Mouse (Mus musculus) forebrain, embryonic 16.5 days (tissue): ENCODE data around the gene Thumpd1. TPM values are rescaled to one million over a fixed set of nuclear protein-coding genes. Genes with fewer than 3 reads are reported as not detected.
"Not testable (repeated sequence)": the region's sequence is repeated elsewhere in the genome, so short reads cannot be mapped to it uniquely, and the experiment has no call there.

Source experiments
- ATAC-seq: fragments of 200-750 bp; cut with Nextera tagmentation; 2 replicates; pipeline ENCODE4 v1.8.0; 2017; ENCODE audit warnings: mild to moderate bottlenecking, moderate library complexity
- H3K27ac ChIP-seq: fragments of 300-500 bp; sonication (generic); 2 replicates; pipeline ENCODE4 v1.5.1; 2014; ENCODE audit warnings: low read length, control low read depth
- H3K27me3 ChIP-seq: fragments of 300-500 bp; sonication (generic); replicated peaks from 2 replicates; pipeline ENCODE4 v1.6.1; 2014; ENCODE audit warnings: low read length; ENCODE audit not compliant: control insufficient read depth, insufficient read depth
- H3K36me3 ChIP-seq: fragments of 300-500 bp; sonication (generic); 2 replicates; pipeline ENCODE4 v1.6.1; 2014; ENCODE audit not compliant: control insufficient read depth, insufficient read depth
- H3K4me1 ChIP-seq: fragments of 300-500 bp; sonication (generic); replicated peaks from 2 replicates; pipeline ENCODE4 v1.6.1; 2014; ENCODE audit warnings: low read length; ENCODE audit not compliant: control insufficient read depth, insufficient read depth
- H3K4me2 ChIP-seq: fragments of 300-500 bp; sonication (generic); 2 replicates; pipeline ENCODE4 v1.6.1; 2014; ENCODE audit warnings: mild to moderate bottlenecking, low read length, control low read depth
- H3K4me3 ChIP-seq: fragments of 300-500 bp; sonication (generic); replicated peaks from 2 replicates; pipeline ENCODE4 v1.5.1; 2014; ENCODE audit warnings: mild to moderate bottlenecking, low read length, control low read depth
- H3K9ac ChIP-seq: fragments of 300-500 bp; sonication (generic); replicated peaks from 2 replicates; pipeline ENCODE4 v1.6.1; 2014; ENCODE audit warnings: low read depth, low read length, control low read depth
- H3K9me3 ChIP-seq: fragments of 300-500 bp; sonication (generic); 2 replicates; pipeline ENCODE4 v1.6.1; 2016; ENCODE audit warnings: low read length; ENCODE audit not compliant: control insufficient read depth
- WGBS: fragments of 180-500 bp; shearing (Covaris S2); extraction: QIAGEN DNeasy Blood & Tissue Kit; methylation state at CpG from one replicate; pipeline ENCODE4 v1.1.7; 2014; 5-methylcytosine and 5-hydroxymethylcytosine counted together
- polyA plus RNA-seq: library from polyadenylated mRNA; unstranded; fragments of >200 nt; fragmentation: Nextera tagmentation; extraction: Ambion mirVana; gene quantifications from 2 replicates; pipeline ENCODE4 v1.2.1, GENCODE M21; 2015

Thumpd1 gene
- polyA plus RNA-seq, 1 experiment from 2014 or later, result 96.6 TPM

DNA sequence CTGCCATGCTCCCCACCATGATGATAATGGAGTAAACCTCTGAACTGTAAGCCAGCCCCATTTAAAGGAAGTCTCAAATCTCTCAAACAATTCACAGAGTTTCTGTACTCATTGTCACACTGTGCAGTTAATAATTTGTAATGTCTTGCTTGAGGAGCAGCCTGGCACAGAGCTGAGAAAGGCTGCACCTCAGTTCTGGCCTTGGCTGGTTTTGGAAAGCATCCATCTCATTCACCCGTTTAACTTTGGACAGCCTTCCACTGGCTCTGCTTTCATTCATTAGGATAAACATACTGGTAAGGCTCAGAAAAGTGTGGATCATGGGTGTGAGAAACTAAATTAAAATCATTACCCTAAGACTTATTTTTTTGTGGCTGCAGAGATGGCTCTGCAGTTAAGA is 25.3 kb upstream of the Thumpd1 start:
- no peak overlapping the region for H3K4me3 ChIP-seq
- no peaks in the 10 kb centered on the region for H3K36me3 ChIP-seq
- H3K27ac ChIP-seq, result no peak overlapping the region
- H3K9me3 ChIP-seq, result no peaks in the 10 kb centered on the region
- H3K27me3 ChIP-seq, result no peaks in the 10 kb centered on the region
- 0 out of 2 replicates have a peak, but pooled peaks cover 3% of the 10 kb centered on the region for H3K4me1 ChIP-seq
- no peak overlapping the region for H3K9ac ChIP-seq
- WGBS, result 48% methylated on average over 1 of the region's 1 CpGs
- H3K4me2 ChIP-seq, result no peak overlapping the region
- no peak for ATAC-seq

DNA sequence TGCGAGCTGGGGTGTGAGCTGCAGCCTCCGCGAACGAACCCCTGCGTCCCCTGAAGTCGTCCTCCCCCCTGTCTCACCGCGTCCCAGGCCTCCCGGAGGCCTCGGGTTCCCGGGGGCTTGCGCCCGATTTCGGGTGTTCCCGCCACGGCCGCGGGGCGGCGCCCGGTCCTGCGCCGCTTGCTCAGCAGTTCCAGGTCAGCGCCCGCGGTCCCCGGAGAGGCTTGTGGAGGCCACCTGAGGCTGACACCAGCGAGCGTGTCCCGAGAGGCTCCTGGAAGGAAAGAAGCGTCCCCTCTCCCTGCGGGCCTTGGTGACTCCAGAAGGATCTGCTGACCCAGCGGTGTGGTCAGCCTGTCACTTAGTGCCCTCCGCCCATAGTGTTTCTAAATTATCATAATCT is 23.7 kb upstream of the Thumpd1 start:
- peak overlapping the region; percentile 28 for H3K4me2 ChIP-seq
- H3K27ac ChIP-seq, result no peak overlapping the region
- no peaks in the 10 kb centered on the region for H3K27me3 ChIP-seq
- H3K4me1 ChIP-seq, result 0 out of 2 replicates have a peak, but pooled peaks cover 3% of the 10 kb centered on the region
- no peak overlapping the region for H3K4me3 ChIP-seq
- H3K9me3 ChIP-seq, result no peaks in the 10 kb centered on the region
- 8% methylated on average over 34 of the region's 34 CpGs for WGBS
- H3K36me3 ChIP-seq, result no peaks in the 10 kb centered on the region
- 0 out of 2 replicates have a peak, but pooled peaks have one; percentile 28 for ATAC-seq
- H3K9ac ChIP-seq, result no peak overlapping the region

DNA sequence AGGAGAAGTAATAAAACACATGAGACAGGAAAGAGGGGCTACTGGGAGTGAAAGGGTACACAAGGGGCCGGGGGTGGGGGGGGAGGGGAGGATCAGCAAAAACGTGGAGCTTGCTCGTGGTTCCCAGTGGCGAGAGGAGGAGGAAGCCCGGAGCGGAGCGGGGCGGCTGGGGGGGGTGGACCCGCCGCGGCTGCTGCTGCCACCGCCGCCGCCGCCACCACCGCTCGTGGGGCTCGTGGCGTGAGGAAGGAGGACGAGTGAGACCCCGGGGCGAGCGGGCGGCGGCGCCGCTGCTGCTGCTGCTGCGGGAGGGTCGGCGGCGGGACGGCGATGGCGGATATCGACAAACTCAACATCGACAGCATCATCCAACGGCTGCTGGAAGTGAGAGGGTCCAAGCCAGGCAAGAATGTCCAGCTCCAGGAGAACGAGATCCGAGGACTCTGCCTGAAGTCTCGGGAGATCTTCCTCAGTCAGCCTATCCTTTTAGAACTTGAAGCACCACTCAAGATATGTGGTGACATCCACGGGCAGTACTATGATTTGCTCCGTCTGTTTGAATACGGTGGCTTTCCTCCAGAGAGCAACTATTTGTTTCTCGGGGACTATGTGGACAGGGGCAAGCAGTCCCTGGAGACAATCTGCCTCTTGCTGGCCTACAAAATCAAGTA is 19.3 kb upstream of the Thumpd1 start:
- not testable (repeated sequence) for H3K4me1 ChIP-seq, H3K27ac ChIP-seq, H3K9me3 ChIP-seq, H3K27me3 ChIP-seq, H3K36me3 ChIP-seq
- peak; percentile 81 for ATAC-seq
- peak overlapping the region; percentile 39 for H3K4me3 ChIP-seq
- 3% methylated on average over 27 of the region's 44 CpGs for WGBS
- H3K9ac ChIP-seq, result peak overlapping the region; percentile 42; the same call in 1 of the 2 replicates
- H3K4me2 ChIP-seq, result peak overlapping the region; percentile 46

DNA sequence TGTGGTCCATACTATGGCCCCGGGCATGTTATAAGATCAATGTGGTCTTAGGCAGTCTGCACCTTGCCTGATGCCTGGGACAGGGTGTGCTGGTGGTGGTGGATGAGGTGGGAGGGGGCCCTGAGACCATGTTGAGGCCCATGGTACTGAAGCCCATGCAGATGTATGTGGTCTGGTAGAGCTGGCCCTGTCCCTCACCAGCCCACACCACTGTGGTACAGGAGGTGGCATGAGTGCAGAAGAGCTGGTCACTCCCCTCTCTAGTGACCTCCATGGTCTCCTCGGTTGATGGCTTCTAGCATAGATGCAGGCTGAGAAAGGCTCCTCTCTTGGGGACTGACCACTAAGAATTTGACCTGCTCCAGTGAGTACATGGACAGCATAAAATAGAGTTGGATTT is 18.3 kb upstream of the Thumpd1 start:
- WGBS, result 94% methylated on average over 2 of the region's 2 CpGs
- Histone ChIP-seq H3K4me2 (no peak overlapping the region), H3K9me3 (no peaks in the 10 kb centered on the region), H3K27me3 (no peaks in the 10 kb centered on the region), H3K4me3 (no peak overlapping the region), H3K36me3 (no peaks in the 10 kb centered on the region), H3K9ac (no peak overlapping the region), H3K27ac (no peak overlapping the region), H3K4me1 (no peaks in the 10 kb centered on the region)
- 0 out of 2 replicates have a peak, but pooled peaks have one; percentile 36 for ATAC-seq

DNA sequence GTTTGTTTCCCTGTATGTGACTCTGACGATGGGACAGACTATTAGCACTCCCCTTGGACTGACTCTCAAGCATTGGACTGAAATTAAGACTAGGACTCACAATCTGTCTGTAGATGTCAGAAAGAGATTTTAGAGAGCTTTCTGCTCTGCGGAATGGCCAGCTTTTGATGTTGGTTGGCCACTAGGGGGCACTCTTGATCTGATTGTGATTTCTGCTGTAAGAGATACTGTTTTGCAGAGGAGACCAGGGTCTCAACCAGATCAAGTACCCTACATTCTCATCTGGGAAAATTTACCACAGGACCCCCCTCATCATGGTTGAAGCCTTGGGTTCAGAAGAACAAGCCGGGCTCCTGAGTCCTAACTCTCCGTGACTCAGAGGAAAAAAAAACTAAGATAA is 10.7 kb upstream of the Thumpd1 start:
- not testable (repeated sequence) for H3K4me1 ChIP-seq, H3K4me3 ChIP-seq, H3K27me3 ChIP-seq, H3K36me3 ChIP-seq, ATAC-seq, H3K4me2 ChIP-seq, H3K27ac ChIP-seq, H3K9me3 ChIP-seq, H3K9ac ChIP-seq
- 81% methylated on average over 4 of the region's 4 CpGs for WGBS

DNA sequence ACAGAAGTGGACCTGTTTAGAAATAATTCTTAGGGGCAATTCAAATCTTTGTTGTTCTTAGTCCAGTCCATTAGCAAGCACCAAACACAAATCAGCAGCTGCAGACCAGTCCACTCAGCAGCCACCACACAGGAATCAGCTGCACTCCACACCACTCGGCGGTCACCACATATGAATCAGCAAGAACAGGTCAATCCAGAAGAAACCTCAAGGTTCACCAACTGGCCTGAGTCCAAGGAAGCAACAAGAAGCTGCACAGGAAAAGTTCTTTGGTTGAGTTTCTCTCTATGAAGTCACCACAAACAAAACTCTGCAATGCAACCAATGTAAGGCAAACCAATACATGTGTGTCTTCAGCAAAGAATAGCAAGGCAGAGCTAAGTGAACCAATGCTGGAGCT is 7.0 kb upstream of the Thumpd1 start:
- Histone ChIP-seq H3K4me3 (no peak overlapping the region), H3K27ac (no peak overlapping the region), H3K9ac (no peak overlapping the region), H3K27me3 (no peaks in the 10 kb centered on the region), H3K4me2 (no peak overlapping the region), H3K4me1 (no peaks in the 10 kb centered on the region), H3K9me3 (no peaks in the 10 kb centered on the region), H3K36me3 (no peaks in the 10 kb centered on the region)
- ATAC-seq, result no peak
- 96% methylated on average over 2 of the region's 2 CpGs for WGBS

DNA sequence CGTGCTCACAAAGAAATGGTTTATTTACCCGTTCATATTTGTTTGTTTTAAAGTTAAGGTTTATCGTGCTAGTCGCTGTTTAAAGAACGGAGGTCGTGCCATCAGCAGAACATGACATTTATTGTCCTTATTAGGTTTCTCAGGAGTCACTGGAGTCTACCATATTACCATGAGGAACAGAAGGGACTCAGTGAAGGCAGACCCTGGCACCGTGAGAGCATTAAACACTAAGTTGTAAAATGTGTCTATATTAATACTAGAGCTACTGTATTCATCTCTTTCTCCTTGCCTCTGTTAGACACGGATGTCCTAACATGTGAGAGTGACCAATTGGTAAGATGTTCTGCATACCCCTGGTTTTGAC is 331 bp upstream of the Thumpd1 start:
- Histone ChIP-seq H3K27ac (peak overlapping the region; percentile 52), H3K36me3 (peaks cover 22% of the 10 kb centered on the region), H3K4me3 (peak overlapping the region; percentile 98), H3K9me3 (no peaks in the 10 kb centered on the region), H3K4me2 (peak overlapping the region; percentile 77), H3K27me3 (no peaks in the 10 kb centered on the region), H3K9ac (peak overlapping the region; percentile 86), H3K4me1 (peaks cover 5% of the 10 kb centered on the region)
- 13% methylated on average over 8 of the region's 8 CpGs for WGBS
- ATAC-seq, result peak; percentile 53

DNA sequence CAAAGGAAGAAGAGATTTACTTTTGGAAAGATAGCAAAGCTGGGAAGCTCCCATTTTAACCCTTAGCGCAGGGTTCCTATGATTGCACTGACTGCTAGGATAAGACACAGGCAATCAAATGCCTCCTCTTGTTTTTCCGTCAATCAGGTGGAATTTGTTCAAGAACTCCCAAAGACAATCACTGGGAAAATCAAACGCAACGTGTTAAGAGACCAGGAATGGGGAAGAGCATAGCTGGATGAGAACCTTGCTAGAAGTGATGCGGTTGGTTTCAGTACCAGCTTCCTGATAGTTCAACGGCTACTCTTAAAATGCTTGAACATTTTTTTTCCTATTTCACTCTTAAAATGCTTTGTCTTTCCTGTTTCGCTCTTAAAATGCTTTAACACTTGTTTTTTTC is 6.5 kb downstream of the Thumpd1 start:
- H3K4me2 ChIP-seq, result no peak overlapping the region

DNA sequence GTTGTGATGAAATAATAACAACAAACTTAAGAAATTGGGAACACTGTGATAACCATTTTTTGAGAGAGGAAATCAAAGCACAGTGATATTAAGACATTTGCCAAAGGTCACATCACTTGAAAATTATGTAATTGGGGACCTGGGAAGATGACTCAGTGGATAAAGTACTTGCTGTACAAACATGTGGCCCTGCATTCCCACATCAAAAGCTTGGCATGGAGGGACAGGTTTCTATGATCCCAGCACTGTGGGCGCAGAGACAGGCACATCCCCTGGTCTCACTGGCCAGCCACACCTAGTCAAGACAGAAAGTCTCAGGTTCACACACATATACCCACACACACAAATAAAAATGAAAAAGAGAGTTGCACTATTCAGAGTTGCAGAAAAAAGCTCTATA is 25.7 kb downstream of the Thumpd1 start:
- Histone ChIP-seq H3K27ac (no peak overlapping the region), H3K9me3 (no peaks in the 10 kb centered on the region), H3K4me3 (no peak overlapping the region), H3K36me3 (no peaks in the 10 kb centered on the region), H3K27me3 (no peaks in the 10 kb centered on the region), H3K4me1 (no peaks in the 10 kb centered on the region), H3K4me2 (no peak overlapping the region), H3K9ac (no peak overlapping the region)
- no peak for ATAC-seq
- WGBS, result 100% methylated on average over 1 of the region's 1 CpGs

More for the DNA sequence above, 6.5 kb downstream of the Thumpd1 start:
- H3K9me3 ChIP-seq, result no peaks in the 10 kb centered on the region
- peaks cover 26% of the 10 kb centered on the region for H3K36me3 ChIP-seq
- no peak for ATAC-seq
- no peak overlapping the region for H3K4me3 ChIP-seq
- 93% methylated on average over 7 of the region's 7 CpGs for WGBS
- H3K4me1 ChIP-seq, result no peaks in the 10 kb centered on the region
- no peaks in the 10 kb centered on the region for H3K27me3 ChIP-seq
- no peak overlapping the region for H3K9ac ChIP-seq
- no peak overlapping the region for H3K27ac ChIP-seq

DNA sequence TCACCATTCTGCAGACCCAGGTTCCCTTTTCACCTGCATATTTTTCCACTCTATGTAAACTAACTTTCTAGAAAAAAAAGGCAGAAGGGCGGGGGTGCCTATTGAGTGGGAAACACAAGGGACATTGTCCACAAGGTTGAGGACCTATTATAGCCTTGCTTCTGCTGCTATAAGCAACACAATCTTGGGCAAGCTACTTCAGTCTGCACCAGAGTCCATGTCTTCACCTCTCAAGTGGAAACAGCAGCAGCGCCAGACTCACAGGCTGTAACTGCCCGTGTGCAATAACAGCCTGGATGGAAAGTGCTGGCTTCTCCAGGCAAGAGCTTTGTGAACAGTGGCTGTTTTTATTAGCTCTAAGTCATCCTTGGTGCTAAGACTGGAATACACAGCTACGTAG is 28.3 kb downstream of the Thumpd1 start:
- Histone ChIP-seq H3K27ac (no peak overlapping the region), H3K9me3 (no peaks in the 10 kb centered on the region), H3K4me2 (no peak overlapping the region), H3K36me3 (no peaks in the 10 kb centered on the region), H3K27me3 (no peaks in the 10 kb centered on the region), H3K9ac (no peak overlapping the region), H3K4me1 (no peaks in the 10 kb centered on the region), H3K4me3 (no peak overlapping the region)
- ATAC-seq, result no peak
- WGBS, result 78% methylated on average over 4 of the region's 4 CpGs
